Mouse (Mus musculus) adrenal gland, postnatal 36 days (tissue): ENCODE measurements at regions not wholly inside any gene's neighbourhood (a gene's known extent, or its start where the extent isn't known, plus 50 kb on each side); places are given as distances from the start of the nearest gene placed in this dataset.

Source experiments
- DNase-seq, 2 experiments: peaks; one replicate each; pipeline ENCODE4 v3.0.0; 2021; ENCODE audit warnings: mixed read lengths in 1 of 2

DNA sequence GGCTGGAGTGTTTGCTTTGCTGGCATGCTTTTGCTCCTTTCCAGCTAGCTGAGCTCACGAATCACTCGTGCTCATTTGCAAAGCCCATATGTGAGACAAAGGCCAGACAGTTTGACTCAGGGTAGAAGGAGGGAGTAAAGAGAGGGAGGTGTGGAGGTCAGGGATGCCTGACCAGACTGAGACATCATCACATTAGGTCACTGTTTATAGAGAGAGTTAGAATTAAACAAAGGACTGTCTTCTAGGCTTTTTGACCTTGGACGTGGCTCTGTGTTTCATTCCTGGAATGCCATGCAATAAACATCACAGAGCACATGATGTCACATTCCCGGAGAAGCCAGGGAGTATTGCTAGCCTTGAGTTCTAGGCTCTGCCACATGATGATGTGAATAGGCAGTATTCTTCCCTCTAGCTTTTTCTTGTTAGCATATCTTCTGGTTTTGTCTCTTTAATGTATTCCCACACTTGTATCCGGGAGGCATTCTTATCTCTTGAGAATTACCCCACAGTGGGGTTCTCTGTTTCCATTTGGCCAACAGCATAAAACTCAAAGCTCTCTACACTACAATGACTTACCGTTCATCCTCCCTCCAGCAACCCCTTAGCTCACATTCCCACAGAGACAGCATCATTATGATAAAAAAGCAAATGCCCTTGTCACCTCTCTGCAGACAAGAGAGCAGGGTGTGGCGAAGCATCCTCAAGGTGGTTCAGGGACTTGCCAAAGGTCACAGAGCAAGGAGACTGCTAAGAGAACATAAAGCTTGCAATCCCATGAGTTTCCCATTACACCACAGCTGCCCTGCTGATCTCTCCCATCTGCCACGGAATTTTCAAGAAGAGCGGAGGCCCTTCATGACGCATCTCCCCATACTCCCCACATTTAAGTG is 301.3 kb downstream of the Cd83 start:
- DNase-seq: peak; percentile 44 to 56

DNA sequence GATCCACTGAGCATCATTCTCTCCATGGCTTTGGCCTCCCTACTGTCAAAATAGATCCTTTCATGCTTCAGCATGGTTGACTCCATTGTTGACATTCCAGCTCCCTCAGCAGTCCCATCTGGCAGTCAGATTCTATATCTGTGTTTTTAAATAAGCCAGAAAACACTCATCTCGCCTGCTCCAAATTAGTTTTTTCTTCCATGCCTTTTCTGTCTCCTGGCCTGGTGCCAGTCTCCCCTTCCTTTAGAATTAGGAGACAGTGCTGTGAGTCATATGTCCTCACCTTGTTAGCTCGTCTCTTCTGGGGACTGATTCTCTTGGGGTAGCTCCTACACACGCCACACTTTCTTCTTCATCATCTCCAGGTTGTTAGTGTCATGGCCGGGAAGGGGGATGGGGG is 302.2 kb downstream of the Cd83 start:
- DNase-seq: no peak

DNA sequence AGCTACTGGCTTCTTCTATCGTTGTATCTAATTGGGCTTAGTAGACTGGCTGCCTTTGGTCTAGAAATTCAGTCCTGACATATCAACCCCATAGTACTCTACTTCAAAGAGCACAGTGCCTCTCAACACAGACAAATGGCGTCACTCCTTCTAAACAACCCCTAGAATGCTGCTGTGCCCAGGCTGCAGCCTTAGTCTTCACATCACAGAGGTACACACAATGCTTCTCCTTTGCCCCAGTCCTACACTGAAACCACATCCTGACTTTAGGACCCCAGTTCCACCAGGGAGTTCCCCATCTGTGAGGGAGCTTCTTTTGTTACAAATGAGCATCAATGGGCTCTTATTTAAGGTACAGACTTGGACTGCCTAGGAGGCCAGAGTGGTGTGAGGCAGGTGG is 312.6 kb downstream of the Cd83 start:
- no peak for DNase-seq

DNA sequence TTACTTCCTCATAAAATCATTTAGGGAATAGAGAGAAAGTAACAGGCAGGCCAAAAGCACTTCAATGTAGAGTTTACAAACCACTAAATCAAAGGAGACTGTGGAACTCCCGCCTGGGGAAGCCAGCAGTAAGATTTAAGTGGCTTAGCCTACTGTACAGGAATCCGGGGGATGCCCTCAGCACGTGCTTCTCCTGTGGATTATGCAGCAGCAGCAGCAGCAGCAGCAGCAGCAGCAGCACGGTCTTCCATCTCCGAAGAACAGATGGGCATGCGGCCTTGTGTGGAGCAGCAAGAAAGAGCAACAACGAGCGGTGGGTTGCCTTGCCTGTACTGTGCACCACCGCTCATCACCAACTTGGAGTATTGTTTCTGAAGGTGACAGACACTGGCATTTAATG is 314.9 kb downstream of the Cd83 start:
- no peak for DNase-seq

DNA sequence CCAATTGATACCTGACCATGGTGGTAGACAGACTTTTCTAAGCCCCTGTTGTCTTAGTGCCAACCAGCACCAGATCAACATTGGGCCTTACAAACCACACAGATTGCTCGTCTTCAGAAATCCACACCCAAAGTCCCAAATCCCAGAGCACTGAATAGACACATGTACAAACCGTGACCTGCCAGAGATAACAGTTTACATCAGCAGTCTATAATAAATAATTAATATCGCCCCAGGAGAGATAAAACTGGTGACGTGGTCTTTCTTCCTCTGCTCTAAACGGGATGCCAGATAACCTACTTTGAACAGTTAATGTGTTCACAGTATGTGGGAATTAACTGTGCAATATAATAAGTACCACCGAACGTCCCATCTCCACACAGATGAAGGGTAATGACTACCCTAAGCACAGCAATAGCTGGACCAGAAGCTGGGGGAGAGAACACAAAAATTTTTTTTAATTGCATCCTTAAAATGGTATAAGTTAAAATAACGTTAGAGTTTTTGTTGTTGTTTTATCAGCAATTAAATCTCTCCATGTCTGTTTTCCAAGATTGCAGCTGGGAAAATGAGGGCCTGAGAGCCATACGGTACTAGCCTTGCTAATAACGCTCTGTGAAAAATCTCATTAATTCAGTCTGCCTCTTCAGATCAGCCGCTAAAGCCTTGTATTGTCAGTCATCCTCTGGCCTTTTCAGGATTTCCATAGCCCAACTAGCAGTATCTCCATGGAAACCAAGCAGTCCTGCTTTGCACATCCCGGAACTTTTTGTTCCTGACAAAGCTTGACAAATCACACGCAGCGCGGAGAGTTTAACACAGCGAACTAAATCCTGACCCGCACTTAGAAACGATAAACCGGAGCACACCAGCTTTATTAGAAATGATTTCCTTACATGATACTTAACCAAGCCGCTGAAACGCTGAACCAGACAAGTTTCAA is 315.8 kb downstream of the Cd83 start:
- DNase-seq: no peak

DNA sequence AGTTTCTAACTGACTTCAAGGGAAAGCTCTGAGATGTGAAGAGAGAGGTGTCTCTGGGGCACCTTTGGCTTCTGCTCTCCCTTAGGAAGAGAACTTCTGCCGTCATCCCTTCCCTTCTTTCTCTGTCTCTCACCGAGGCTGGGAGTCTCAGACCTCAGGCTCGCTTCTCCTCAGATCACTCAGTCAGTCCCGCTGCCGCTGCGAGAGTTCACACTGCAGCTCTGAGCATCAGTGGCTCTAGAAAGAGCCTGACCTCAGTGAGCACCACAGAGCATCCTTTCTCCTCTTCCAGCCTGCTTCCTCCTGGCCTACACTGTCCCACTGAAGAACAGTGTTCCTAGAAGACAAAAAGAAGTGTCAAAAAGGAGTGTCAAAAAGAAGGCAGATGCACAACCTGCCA is 316.6 kb downstream of the Cd83 start:
- no peak for DNase-seq

DNA sequence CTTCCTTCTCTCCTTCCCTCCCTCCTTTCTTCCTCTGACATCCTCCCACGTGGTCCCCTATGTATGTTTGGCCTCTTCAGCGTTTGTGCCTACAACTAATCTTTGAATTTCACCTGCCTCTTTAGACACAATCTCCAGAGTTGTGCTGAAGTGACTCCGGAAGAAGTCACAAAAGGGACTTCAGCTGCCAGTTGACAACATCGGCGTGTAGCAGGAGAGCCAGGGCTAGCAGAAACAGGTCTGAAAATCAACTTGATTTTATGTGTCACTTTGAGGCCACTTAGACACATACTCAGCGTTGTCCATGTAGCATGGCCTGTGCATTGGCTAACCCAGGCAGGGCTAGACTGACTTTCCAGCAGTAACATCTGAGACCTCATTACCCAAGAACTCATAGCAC is 317.2 kb downstream of the Cd83 start:
- no peak for DNase-seq

DNA sequence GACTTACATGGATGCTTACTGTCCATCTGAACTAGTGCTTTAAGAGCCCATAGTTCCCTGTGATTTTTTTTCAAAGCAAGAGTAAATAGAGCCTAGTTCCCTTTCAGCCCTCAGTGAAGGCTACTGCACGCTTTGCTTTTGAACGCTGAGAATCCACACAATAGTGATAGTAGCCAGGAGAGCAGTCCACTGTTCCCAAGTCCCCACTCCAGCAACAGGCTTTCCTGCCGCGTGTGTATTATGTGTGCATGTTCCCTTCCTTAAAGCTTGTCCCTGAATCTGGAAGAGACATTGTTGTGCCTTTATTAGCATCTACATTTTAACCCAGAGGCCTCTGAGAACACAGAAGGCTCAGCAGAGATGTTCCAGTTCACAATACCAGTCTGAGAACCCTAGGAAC is 317.7 kb downstream of the Cd83 start:
- no peak for DNase-seq

DNA sequence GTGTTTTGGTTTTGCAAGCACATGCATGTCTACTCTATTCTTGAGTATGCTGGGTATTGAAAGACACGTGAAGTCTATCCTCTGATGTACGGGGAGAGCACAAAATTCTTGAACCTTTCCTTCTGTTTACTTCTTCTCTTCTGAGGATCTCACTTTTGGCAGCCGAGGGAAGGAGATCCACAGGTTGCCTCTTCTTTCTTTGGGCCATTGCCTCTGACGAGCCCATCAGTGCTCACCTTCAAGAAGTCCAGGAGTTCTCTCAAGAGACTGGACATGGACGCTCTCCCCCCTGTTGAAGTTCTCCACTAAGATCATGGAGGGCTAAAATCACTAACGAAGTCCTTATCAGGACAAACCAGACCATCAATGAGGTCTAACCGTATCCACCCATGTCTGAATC is 318.8 kb downstream of the Cd83 start:
- DNase-seq: no peak

DNA sequence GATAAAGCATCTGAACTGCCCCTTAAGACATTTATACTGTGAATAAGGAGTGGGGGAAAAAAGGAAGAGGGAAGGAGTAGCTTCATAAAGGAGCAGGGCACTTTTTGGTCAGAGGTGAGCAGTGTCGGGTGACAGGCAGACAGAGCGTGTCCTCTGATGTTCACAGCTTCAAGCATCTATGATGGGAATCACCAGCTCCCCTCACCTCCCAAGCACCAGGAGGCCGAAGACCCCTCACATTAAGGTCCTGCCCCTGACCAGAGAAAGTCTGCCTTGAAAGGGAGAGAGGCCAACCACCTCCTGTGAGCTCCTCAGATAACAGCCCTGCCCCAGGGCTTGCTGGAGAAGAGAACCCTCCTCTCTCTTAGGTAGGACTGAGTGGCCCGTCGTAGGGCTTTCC is 320.6 kb downstream of the Cd83 start:
- no peak for DNase-seq

DNA sequence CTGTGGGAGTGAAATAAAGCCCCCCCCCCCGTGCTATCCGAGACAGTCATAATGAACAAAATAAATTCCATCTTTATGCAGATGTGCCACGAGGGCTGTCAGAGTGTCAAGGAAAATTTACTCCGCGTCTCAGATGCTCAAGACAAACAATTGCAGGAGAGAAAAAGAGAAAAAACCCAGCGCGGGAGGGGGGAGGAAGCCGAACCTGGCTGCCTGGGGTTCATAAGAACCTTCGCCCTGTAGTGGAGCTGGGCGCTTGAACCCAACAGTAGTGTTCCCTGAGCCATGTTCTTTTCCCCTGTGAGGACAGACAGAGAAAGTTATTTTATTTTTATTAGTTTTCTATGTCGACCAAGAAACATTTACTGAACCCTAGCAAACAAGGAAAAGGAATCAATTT is 324.1 kb downstream of the Cd83 start:
- no peak for DNase-seq

DNA sequence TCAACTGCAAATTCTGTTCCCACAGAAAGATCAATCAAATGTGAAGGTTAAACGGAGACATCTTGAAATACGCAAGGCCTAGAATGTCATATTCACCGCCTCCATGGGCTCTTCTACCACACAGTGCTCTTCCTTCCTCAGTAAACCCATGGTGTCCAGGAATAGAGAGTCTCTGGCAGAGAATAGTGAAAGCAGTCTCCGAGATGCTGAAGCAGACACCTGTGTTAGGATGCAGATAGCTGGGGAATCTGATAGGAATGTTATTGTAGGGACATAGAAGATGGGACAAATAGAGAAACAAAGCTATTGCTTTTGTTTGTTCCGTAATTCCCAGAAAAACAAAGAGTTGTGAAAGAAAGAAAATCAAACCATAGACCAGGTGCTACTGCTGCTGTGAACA is 328.5 kb downstream of the Cd83 start:
- no peak for DNase-seq

DNA sequence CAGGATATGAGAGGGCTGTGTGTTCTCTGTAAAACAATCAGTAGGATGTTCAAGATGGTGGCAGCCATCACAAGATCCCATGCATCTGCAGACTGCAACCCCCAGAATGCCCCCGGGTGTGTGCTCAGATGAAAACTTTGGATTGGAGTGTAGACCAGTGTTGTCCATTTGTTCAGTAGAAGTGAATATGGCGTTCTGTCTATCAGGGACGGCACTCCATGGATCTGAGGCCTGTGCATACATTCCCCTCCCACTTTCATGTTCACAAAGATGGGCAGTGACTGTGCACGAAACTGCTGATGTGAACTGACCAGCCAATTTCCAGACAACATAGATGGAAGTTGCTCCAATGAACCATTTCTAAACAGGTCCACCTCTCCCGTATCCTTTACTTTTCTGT is 330.3 kb downstream of the Cd83 start:
- DNase-seq: no peak

DNA sequence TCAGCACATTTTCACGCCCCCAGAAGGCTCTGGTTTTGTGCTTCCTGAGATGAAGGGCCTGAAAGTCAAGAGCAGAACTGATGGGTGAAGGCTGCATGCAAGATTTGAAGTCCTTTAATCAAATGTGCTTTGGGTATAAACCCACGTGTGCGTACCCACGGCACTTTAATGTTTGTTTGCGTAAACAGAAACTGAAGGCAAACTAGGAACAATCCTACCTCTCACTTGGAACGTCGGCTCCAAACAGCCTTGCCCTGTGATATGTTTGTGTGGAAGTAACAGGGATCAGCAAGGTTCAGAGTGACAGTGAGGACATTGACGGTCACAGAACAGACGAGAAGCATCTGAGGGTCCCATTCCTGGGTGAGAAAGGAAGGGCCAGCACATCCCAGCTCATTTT is 333.3 kb downstream of the Cd83 start:
- no peak for DNase-seq

DNA sequence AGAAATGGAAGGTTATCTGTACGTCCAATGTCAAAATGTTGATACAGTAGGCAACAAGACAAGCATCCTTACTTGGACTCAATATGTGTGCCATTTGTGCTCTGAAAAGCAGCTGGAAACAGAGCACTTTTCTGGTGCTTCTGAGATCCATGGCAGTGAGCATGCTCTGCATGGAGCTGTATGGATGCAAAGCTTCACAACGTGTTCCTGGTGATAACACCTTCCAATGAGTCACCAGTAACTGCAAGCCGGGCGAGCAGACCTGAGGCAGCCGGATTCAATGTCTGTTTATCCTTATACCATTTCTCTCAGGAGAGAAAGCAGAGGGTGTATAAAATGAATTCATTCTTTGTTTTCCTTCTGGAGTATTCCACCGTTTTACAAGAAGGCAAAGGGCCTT is 334.3 kb downstream of the Cd83 start:
- no peak for DNase-seq

DNA sequence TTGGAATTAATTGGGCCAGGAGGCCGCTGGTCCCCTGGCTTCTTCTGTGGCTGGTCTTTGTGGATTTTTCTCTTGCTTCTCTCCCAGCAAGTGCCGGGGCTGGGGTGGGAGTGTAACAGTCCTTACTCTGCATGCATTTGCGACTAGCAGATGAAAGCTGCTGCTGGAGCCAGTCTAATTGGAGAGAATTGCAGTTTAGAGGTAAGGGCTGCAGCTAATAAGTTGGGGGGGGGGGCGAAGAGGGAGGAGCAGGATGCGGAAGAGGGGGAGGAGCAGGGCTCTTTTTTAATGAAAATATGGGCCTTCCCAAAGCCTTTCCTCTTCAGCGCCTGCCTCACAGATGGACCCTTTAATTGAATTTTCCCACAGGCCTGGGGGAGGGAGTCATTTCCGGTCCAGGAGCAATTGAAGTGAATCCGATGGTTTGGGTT is 336.7 kb downstream of the Cd83 start:
- DNase-seq: no peak

DNA sequence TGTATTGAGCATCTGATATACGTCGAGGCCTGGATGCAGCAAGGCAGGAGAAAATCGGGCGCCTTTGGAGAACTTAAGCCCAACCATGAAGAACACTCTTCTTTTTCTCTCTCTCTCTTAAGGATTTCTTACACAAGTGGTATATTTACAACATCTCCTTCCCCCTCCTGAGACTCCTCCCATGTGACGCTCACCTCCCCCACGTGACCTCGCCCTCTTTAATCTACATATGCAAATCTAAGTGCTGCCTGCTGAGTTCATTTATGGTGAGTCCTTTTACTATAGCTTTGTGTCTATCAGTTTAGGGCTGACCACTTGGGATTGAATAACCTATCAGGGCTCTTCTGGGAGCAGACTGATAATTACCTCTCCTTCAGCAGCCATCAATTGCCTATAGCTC is 337.4 kb downstream of the Cd83 start:
- DNase-seq: no peak

DNA sequence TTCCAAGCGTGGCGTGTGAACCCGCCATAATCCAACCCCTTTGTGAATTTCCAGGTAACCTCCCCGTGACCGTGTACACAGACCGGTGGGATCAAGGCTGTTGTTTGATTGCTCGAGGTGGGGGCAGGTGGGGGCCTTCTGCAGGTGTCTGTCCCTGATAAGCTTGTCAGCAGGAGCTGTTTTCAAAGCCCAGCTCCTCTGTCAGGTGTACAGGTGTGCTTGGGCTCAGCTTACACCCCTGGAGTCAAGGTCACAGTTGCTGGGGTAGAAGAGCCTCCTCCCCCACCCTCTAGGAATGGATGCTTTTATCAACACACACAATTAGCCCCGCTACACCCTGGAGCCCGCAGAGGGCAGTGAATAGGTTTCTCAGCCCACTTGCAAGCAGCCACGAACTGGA is 341.6 kb downstream of the Cd83 start:
- DNase-seq: no peak

DNA sequence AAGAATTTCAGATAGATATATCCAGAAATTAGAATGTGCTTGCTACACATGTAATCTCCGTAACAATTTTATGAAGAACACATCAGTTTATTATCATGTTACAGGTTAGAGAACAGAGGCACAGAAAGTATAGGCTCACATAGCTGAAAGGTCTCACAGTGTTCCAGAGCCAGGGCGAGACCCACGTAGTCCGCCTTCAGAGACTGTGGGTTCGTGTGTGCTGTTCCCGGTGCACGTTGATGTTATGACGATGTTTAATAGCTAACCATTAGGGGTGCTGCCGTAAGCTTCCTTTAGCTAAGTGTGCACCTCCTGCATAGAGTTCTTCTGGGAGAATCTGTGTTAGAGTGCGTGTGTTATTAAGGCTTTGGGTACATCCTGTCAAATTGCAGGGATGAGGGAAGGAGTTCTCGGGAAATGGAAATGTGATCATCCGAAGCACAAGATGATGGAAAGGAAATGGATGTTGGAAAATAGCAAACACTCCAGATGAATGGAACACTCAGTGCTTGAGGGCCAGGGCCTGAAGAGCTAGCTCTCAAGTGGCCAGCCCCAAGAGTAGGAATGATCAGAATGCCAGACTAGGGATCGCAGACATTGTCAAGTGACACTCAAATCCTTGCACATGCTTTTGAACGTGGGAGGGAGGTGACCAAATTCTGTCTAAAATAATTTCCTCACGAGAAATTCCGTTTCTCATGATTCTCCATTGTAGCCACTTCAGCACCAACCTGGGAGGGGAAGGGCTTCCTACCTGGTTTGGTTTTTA is 344.1 kb downstream of the Cd83 start:
- no peak for DNase-seq

DNA sequence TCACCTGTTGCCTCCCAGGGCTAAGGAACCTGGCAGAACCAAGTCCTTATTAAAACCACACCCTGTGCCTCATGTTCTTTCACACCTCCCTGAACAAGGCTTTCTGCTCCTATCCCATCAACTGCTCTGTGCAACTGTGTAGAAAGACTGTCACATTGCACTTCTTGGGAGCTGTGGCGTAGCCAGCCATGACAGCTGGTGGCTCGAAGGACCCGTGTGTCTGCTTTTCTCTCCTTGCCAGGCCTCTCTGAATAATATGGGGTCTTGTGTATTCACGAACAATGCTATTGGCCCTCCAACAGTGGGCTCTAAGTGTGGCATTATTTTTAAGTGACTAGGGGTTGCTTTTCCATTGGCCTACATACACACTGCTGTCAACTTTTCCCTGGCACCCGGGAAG is 347.3 kb downstream of the Cd83 start:
- no peak for DNase-seq

DNA sequence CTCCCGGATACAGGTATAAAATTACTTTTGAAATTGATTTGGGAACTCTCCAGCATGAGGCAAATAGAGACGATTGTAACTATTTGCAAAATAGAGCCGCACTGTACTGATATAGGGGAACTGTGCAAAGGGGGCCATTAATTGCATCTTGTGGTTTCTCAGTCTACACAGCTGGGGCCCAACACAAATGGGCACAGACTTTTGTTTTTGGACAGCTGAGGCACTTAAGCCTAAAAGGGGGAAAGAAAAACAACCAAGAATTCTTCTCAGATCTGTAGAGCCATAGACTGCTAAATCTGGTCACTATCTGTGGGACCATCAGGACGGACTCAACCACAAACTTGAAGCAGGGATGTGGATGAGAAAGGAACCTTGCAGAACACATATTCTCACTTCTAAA is 347.9 kb downstream of the Cd83 start:
- no peak for DNase-seq

DNA sequence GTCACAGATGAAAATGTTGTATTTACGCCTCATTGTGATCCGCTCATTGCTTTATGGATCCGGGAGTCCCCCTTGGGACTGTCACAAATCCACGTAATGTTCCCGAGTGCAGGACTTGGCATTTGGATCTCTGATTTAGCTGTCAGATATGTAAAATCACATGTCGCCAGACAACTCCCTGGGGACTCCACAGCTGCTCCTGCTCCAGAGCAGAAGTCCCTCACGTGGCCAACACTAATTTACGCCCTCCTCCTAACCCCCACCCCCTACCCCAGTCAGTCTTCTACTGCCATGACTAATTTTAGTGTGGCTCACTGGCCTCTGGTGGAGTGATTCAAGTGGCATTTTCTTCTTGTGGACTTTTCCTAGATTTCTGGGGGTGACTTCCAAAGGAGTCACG is 348.9 kb downstream of the Cd83 start:
- no peak for DNase-seq

DNA sequence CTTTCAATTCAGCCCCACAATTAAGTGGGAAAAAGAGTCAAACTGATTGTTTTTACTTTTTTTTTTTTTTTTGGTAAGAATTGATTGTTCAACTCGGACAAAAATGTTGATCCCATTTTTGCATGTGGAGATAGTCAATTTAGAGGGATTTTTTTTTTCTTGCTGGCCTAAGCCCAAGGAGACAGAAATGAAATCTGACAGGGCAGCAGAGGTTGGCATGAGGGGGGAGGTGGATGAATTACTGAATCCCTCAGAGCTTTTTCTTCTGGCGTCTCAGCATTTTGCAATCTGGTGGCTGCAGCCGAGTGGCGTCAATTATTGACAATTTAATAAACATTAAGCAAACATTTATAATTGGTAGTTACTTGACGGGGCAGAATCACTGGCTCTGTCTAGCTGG is 356.6 kb downstream of the Cd83 start:
- no peak for DNase-seq
